Mouse (Mus musculus) intestine, postnatal 0 days (tissue): ENCODE data around the gene Tead2. TPM values are rescaled to one million over a fixed set of nuclear protein-coding genes. Genes with fewer than 3 reads are reported as not detected.
A peak's percentile ranks its signal among the peaks of the same experiment; 100 is the strongest.
"Not testable (repeated sequence)": the region's sequence is repeated elsewhere in the genome, so short reads cannot be mapped to it uniquely, and the experiment has no call there.

ENCODE experiments used
- ATAC-seq: fragments of 200-750 bp; cut with Nextera tagmentation; 2 replicates; pipeline ENCODE4 v1.8.0; 2017; ENCODE audit warnings: mild to moderate bottlenecking, moderate TSS enrichment, moderate library complexity
- H3K27ac ChIP-seq: fragments of 300-500 bp; sonication (generic); 2 replicates; pipeline ENCODE4 v1.5.1; 2014; ENCODE audit warnings: mild to moderate bottlenecking, low read depth, low read length, moderate library complexity
- H3K27me3 ChIP-seq: fragments of 300-500 bp; sonication (generic); replicated peaks from 2 replicates; pipeline ENCODE4 v1.6.1; 2014; ENCODE audit warnings: low read length, mixed read lengths; ENCODE audit not compliant: control insufficient read depth, insufficient read depth
- H3K36me3 ChIP-seq: fragments of 300-500 bp; sonication (generic); 2 replicates; pipeline ENCODE4 v1.6.1; 2014; ENCODE audit warnings: mild to moderate bottlenecking, moderate library complexity; ENCODE audit not compliant: control insufficient read depth, insufficient read depth
- H3K4me1 ChIP-seq: fragments of 300-500 bp; sonication (generic); replicated peaks from 2 replicates; pipeline ENCODE4 v1.6.1; 2014; ENCODE audit warnings: antibody characterized with exemption, low read length, mixed read lengths; ENCODE audit not compliant: control insufficient read depth, insufficient read depth
- H3K4me2 ChIP-seq: fragments of 300-500 bp; sonication (generic); replicated peaks from 2 replicates; pipeline ENCODE4 v1.6.1; 2014; ENCODE audit warnings: low read depth, mild to moderate bottlenecking, moderate library complexity
- H3K4me3 ChIP-seq: fragments of 300-500 bp; sonication (generic); 2 replicates; pipeline ENCODE4 v1.5.1; 2014; ENCODE audit warnings: low read depth, low read length
- H3K9ac ChIP-seq: fragments of 300-500 bp; sonication (generic); 2 replicates; pipeline ENCODE4 v1.6.1; 2014; ENCODE audit warnings: mild to moderate bottlenecking, low read depth, low read length
- H3K9me3 ChIP-seq: fragments of 300-500 bp; sonication (generic); 2 replicates; pipeline ENCODE4 v1.6.1; 2016; ENCODE audit warnings: mixed run types; ENCODE audit not compliant: control insufficient read depth
- CTCF ChIP-seq: sonication (generic); IDR thresholded peaks from 2 replicates; pipeline ENCODE4 v1.5.1; 2016; ENCODE audit warnings: low read depth, mild to moderate bottlenecking, control low read depth, antibody characterized with exemption, moderate library complexity
- WGBS: fragments of 180-500 bp; shearing (Covaris S2); extraction: QIAGEN DNeasy Blood & Tissue Kit; methylation state at CpG from one replicate; pipeline ENCODE4 v1.1.7; 2014; 5-methylcytosine and 5-hydroxymethylcytosine counted together
- polyA plus RNA-seq: library from polyadenylated mRNA; unstranded; fragments of >200 nt; fragmentation: Nextera tagmentation; extraction: Ambion mirVana; gene quantifications from 2 replicates; pipeline ENCODE4 v1.2.1, GENCODE M21; 2015

The Tead2 gene
- polyA plus RNA-seq, 1 experiment from 2014 or later: 20.8 TPM

GRCm38 (mm10) chr7:45238723-45239496 lies 23.4 kb downstream of the Tead2 start, which contains the start of gene Cd37:
Gene Cd37 (minus strand): TSS chr7:45239115.
- Histone ChIP-seq H3K36me3 (no peaks in the 10 kb centered on the region; the same call in 1 of the 2 replicates), H3K4me3 (0 out of 2 replicates have a peak within 1 kb of the TSS, but pooled peaks have one; percentile 3)

DNA sequence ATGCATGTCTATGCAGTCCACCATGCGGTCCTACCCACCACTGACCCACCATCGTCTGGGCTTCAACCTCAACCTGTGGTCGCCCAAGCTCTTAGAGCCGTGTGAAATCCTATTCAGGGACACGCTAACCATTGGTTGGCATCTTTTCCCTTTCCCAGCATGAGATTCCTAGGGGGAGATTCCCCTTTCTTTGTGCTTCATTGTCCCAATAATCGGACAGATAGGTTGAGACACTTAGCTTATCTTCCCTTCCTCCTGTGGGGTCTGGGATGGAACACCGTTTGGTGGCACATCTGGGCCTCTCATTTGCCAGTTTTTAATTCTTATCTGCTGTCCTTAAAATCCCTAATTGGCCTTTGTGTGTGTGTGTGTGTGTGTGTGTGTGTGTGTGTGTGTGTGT lies 24.6 kb downstream of the Tead2 start:
- H3K4me3 ChIP-seq: no peak overlapping the region
- no peaks in the 10 kb centered on the region for H3K27me3 ChIP-seq
- no peaks in the 10 kb centered on the region for H3K9me3 ChIP-seq
- 90% methylated on average over 7 of the region's 7 CpGs for WGBS
- H3K4me1 ChIP-seq: no peaks in the 10 kb centered on the region
- no peak overlapping the region for H3K9ac ChIP-seq
- no peak for TF ChIP-seq CTCF
- ATAC-seq: no peak
- no peaks in the 10 kb centered on the region for H3K36me3 ChIP-seq
- no peak overlapping the region for H3K27ac ChIP-seq
- no peak overlapping the region for H3K4me2 ChIP-seq

More at GRCm38 (mm10) chr7:45238723-45239496, 23.4 kb downstream of the Tead2 start, which contains the start of gene Cd37:
- ATAC-seq: no peak
- no peak within 1 kb of the TSS for H3K27ac ChIP-seq
- TF ChIP-seq CTCF: no peak
- H3K4me1 ChIP-seq: peaks cover 4% of the 10 kb centered on the region
- H3K27me3 ChIP-seq: no peaks in the 10 kb centered on the region
- peak within 1 kb of the TSS; percentile 37; the same call in 1 of the 2 replicates for H3K4me2 ChIP-seq
- WGBS: 40% methylated on average over 20 of the region's 20 CpGs
- H3K9me3 ChIP-seq: no peaks in the 10 kb centered on the region
- no peak within 1 kb of the TSS for H3K9ac ChIP-seq

DNA sequence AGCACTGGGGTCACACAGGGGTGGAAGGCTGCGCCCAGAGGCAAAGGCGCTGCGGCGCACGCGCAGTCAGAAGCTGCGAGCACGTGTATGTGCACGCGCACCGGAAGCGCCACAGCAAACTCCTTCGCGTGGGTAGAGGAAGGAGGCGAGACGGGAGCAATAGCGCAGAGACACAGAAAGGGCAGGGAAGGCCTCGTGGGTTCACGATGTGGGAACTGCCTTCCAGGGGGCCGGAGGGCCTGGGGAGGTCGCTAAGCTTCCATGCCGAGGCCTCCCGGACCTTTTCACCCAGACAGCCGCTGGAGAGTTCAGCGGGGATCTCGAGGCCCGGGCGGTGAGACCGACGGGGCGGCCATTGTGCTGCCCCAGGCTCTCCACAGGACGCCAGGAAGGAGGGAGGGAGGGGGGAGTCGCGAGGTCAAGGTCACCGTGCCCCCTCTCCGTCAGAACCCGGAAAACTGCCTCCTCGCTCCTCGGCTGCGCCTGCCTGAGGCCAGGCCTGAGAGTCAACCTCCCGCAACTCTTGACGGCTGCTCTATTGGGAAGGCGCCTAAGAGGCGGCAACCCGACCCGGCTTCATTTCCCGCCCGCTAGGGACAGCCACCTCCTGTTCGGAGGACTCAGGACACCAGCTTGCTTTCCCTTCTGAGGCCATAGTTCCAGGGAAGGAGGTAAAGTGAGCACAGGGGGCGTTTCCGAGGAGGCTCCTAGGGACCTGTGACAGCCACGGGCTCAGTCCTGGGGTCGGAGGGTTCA lies 25.3 kb downstream of the Tead2 start, which contains the start of gene Slc6a16:
Gene Slc6a16 (plus strand): TSS at position 453 of the 756 bp plus-strand sequence.
- Histone ChIP-seq H3K4me3 (no peak within 1 kb of the TSS), H3K9me3 (no peaks in the 10 kb centered on the region), H3K36me3 (no peaks in the 10 kb centered on the region), H3K27ac (no peak within 1 kb of the TSS), H3K4me1 (no peaks in the 10 kb centered on the region), H3K9ac (no peak within 1 kb of the TSS), H3K4me2 (peak within 1 kb of the TSS; percentile 40), H3K27me3 (no peaks in the 10 kb centered on the region)
- 25% methylated on average over 53 of the region's 53 CpGs for WGBS
- TF ChIP-seq CTCF: no peak; the same call in 1 of the 2 replicates
- peak; percentile 23; the same call in 1 of the 2 replicates for ATAC-seq

DNA sequence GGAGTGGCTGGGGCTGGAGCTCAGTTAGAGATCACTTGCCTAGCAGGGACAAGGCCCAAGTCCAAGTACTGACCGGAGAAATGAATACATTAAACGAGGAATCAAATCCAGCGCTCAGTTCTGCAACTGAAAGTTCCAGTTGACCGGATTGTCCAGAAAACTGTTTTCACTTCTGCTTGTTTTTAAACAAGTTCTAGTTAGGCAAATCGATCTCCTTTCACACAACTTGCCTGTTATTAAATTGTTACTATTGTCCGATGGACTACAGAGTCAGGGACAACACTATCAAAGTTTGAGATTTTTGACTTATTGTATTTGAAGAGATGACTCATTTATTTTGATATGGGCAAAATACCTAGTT lies 25.8 kb downstream of the Tead2 start:
- H3K4me2 ChIP-seq: peak overlapping the region; percentile 40; the same call in 1 of the 2 replicates
- H3K9ac ChIP-seq: no peak overlapping the region
- H3K27me3 ChIP-seq: no peaks in the 10 kb centered on the region
- WGBS: 84% methylated on average over 6 of the region's 6 CpGs
- H3K9me3 ChIP-seq: no peaks in the 10 kb centered on the region
- no peaks in the 10 kb centered on the region for H3K4me1 ChIP-seq
- no peak for ATAC-seq
- H3K4me3 ChIP-seq: no peak overlapping the region
- H3K36me3 ChIP-seq: no peaks in the 10 kb centered on the region
- TF ChIP-seq CTCF: no peak
- no peak overlapping the region for H3K27ac ChIP-seq

DNA sequence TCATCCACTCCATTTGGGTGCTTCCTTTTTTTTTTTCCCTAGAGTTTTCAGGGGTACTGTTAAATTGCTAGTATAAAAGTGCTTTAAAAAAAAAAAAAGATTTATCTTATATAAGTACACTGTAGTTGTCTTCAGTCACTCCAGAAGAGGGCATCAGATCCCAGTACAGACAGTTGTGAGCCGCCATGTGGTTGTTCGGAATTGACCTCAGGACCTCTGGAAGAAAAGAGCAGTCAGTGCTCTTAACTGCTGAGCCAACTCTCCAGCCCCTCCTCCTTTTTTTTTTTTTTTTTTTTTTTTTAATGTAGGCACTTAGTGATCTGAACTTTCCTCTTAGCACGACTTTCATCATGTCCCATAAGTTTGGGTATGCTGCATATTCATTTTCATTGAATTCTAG lies 32.1 kb downstream of the Tead2 start:
- Histone ChIP-seq H3K27me3 (no peaks in the 10 kb centered on the region), H3K9me3 (no peaks in the 10 kb centered on the region), H3K9ac (no peak overlapping the region), H3K27ac (no peak overlapping the region), H3K36me3 (no peaks in the 10 kb centered on the region), H3K4me3 (no peak overlapping the region), H3K4me1 (no peaks in the 10 kb centered on the region), H3K4me2 (no peak overlapping the region)
- ATAC-seq: no peak
- WGBS: 51% methylated on average over 3 of the region's 3 CpGs
- TF ChIP-seq CTCF: peak; percentile 27; the same call in 1 of the 2 replicates

DNA sequence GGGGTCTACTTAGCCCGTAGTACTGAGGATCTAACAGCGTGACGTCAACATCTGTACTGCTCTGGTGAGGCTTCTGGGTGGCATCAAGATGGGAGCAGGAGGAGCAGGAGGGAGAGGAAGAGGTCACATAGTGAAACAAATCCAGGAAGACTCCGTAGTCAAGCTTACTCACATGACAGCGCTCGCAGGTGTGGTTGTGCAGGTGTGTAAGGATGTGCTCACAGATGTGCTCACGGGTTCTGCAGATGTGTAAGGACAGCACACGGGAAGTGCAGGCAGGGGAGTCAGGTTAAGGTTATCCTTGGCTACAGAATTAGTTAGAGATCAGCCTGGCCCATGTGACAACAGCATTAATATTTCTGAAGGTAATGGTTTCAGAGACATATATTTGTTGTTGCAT lies 38.3 kb downstream of the Tead2 start:
- no peaks in the 10 kb centered on the region for H3K27me3 ChIP-seq
- H3K4me1 ChIP-seq: no peaks in the 10 kb centered on the region
- no peaks in the 10 kb centered on the region for H3K36me3 ChIP-seq
- no peaks in the 10 kb centered on the region for H3K9me3 ChIP-seq
- TF ChIP-seq CTCF: no peak
- H3K4me2 ChIP-seq: no peak overlapping the region
- H3K9ac ChIP-seq: no peak overlapping the region
- 75% methylated on average over 8 of the region's 8 CpGs for WGBS
- no peak overlapping the region for H3K27ac ChIP-seq
- no peak overlapping the region for H3K4me3 ChIP-seq
- ATAC-seq: no peak

GRCm38 (mm10) chr7:45255822-45256221 lies 40.3 kb downstream of the Tead2 start:
- 72% methylated on average over 5 of the region's 7 CpGs for WGBS
- not testable (repeated sequence) for H3K27ac ChIP-seq, H3K9me3 ChIP-seq, H3K9ac ChIP-seq, H3K4me1 ChIP-seq, H3K4me3 ChIP-seq, ATAC-seq, H3K36me3 ChIP-seq, H3K27me3 ChIP-seq, H3K4me2 ChIP-seq
